Mouse (Mus musculus): Measurements from ENCODE around the gene Fsd1l.

DNA sequence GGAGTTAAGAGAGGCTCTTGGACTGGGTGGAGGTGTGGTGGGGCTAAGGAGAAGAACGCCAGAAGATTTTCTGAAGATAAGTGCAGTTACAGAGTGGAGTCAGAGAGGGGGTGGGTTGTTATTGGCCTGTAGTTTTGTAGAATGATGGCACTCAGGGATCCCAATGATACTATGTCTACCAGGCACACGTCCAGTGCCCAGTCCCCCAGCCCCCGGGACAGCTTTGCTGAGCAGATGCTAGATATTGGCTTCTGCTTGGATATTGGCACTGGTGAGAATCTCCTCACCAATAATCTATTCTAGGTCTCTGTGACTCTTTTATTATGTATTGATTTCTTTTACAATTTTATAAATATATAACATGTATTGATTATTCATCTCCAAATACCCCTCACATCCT, 6.0 kb upstream of the Fsd1l start:
- TF ChIP-seq POLR2A (IDR thresholded peaks at IDR 0.05; ENCODE audit: borderline replicate concordance, control insufficient read depth, low read depth, low read length) (no peak), CTCF (IDR thresholded peaks at IDR 0.05; ENCODE audit: control insufficient read depth, insufficient read depth, low read length) (no peak)
